Mouse (Mus musculus) stomach, embryonic 14.5 days (tissue): ENCODE results near the gene Tubd1. TPM values are rescaled to one million over a fixed set of nuclear protein-coding genes. Genes with fewer than 3 reads are reported as not detected.
A peak's percentile ranks its signal among the peaks of the same experiment; 100 is the strongest.

ENCODE experiments used
- ATAC-seq: fragments of 200-750 bp; cut with Nextera tagmentation; 2 replicates; pipeline ENCODE4 v1.8.0; 2017; ENCODE audit warnings: low read depth, moderate TSS enrichment; ENCODE audit not compliant: insufficient number of reproducible peaks, insufficient read depth, low FRiP score
- H3K27ac ChIP-seq: fragments of 300-500 bp; sonication (generic); 2 replicates; pipeline ENCODE4 v1.5.1; 2014; ENCODE audit warnings: mild to moderate bottlenecking, low read length, moderate library complexity, mixed read lengths
- H3K27me3 ChIP-seq: fragments of 300-500 bp; sonication (generic); 2 replicates; pipeline ENCODE4 v1.6.1; 2014; ENCODE audit warnings: low read length, control low read depth, mixed read lengths; ENCODE audit not compliant: control insufficient read depth, insufficient read depth
- H3K36me3 ChIP-seq: fragments of 300-500 bp; sonication (generic); 2 replicates; pipeline ENCODE4 v1.6.1; 2014; ENCODE audit warnings: mild to moderate bottlenecking, control low read depth, low read length, moderate library complexity, mixed read lengths; ENCODE audit not compliant: control insufficient read depth, insufficient read depth
- H3K4me1 ChIP-seq: fragments of 300-500 bp; sonication (generic); 2 replicates; pipeline ENCODE4 v1.6.1; 2014; ENCODE audit warnings: low read length, control low read depth, mixed read lengths; ENCODE audit not compliant: control insufficient read depth, insufficient read depth
- H3K4me2 ChIP-seq: fragments of 300-500 bp; sonication (generic); replicated peaks from 2 replicates; pipeline ENCODE4 v1.6.1; 2014; ENCODE audit warnings: low read depth, low read length, control low read depth
- H3K4me3 ChIP-seq: fragments of 300-500 bp; sonication (generic); 2 replicates; pipeline ENCODE4 v1.5.1; 2014; ENCODE audit warnings: low read depth, low read length, control low read depth
- H3K9ac ChIP-seq: fragments of 300-500 bp; sonication (generic); replicated peaks from 2 replicates; pipeline ENCODE4 v1.6.1; 2014; ENCODE audit warnings: low read depth, mild to moderate bottlenecking, control low read depth, low read length, moderate library complexity, mixed read lengths
- H3K9me3 ChIP-seq: fragments of 300-500 bp; sonication (generic); 2 replicates; pipeline ENCODE4 v1.6.1; 2016; ENCODE audit warnings: low read depth, low read length, control low read depth; ENCODE audit not compliant: control insufficient read depth
- WGBS: fragments of 180-500 bp; shearing (Covaris S2); extraction: QIAGEN DNeasy Blood & Tissue Kit; methylation state at CpG from one replicate; pipeline ENCODE4 v1.1.7; 2014; 5-methylcytosine and 5-hydroxymethylcytosine counted together
- polyA plus RNA-seq: library from polyadenylated mRNA; unstranded; fragments of >200 nt; fragmentation: Nextera tagmentation; extraction: Ambion mirVana; gene quantifications from 2 replicates; pipeline ENCODE4 v1.2.1, GENCODE M21; 2014

Gene Tubd1
- polyA plus RNA-seq, 1 experiment from 2014 or later: 9.9 TPM

DNA sequence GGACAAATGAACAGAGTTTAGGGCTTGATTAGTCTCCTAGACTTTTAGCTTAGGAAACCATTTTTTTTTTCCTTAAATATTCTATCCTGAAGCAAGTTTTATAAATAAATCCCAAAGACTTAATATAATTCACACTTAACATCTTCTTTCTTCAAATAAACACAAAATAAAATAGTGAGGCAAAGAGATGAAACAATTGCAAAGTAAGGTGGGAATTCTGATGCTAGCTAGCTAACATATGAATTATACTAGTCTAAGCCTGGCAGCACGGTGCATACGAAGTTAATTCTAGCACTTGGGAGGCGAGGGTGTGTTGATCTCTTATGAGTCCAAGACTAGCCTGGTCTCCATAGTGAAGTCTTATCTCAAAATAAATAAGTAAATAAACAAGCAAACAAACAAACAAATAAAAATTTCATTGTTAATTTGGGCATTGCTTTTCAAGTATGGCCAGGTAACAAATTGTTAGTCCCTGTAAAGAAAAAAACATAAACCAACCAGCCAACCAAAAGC is 38.6 kb downstream of the Tubd1 start:
- H3K4me3 ChIP-seq: no peak overlapping the region
- H3K4me2 ChIP-seq: no peak overlapping the region
- H3K27me3 ChIP-seq: no peaks in the 10 kb centered on the region
- WGBS: 85% methylated on average over 3 of the region's 3 CpGs
- no peaks in the 10 kb centered on the region for H3K36me3 ChIP-seq
- no peak overlapping the region for H3K27ac ChIP-seq
- ATAC-seq: no peak
- H3K9ac ChIP-seq: no peak overlapping the region
- peaks cover 29% of the 10 kb centered on the region for H3K4me1 ChIP-seq
- H3K9me3 ChIP-seq: no peaks in the 10 kb centered on the region

DNA sequence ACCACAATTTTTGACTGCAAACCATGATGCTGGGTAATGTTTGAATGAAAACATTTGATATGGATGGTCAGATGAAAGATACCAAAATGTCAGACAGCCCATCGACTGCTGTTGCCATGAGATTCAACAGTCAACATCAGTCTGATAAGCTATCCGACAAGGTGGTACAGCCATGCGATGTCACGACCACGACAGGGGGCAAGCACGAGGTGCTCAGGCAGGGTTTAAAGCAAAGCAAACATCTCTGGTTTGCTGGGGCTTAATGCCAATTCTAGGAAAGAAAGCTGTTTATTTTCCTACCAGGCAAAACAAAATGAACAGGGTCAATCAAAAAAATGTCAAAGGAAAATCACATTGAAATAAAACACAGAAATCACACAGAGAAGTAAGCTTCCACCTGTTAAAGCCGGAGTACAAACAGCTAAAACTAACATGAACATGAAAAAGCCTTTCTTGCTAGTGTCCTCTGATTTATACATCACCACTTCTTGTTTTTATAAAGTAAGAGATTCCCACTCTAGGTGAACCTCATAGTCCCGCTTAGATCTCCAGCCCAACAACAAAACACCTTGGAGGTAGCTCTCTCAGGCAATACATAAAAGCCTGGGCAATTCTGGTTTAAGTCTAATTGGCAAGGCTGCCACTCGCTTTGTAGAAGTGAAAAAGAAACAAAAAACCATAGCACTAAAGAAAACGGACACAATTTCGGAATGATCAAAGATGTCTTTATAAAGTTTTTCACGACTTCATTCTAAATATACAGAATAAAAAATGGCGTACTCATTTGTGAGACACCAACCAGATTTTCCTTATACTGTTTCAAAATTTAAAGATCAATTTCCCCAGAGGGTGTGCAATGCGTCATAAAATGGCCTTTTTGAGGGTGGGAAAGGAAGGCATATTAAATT is 39.5 kb downstream of the Tubd1 start:
- H3K9ac ChIP-seq: peak overlapping the region; percentile 80; the same call in 1 of the 2 replicates
- H3K27me3 ChIP-seq: no peaks in the 10 kb centered on the region
- 73% methylated on average over 14 of the region's 14 CpGs for WGBS
- peak overlapping the region; percentile 49 for H3K4me3 ChIP-seq
- no peaks in the 10 kb centered on the region for H3K9me3 ChIP-seq
- H3K4me1 ChIP-seq: peaks cover 22% of the 10 kb centered on the region
- ATAC-seq: no peak
- peak overlapping the region; percentile 59 for H3K4me2 ChIP-seq
- H3K36me3 ChIP-seq: no peaks in the 10 kb centered on the region
- H3K27ac ChIP-seq: peak overlapping the region; percentile 98; the same call in 1 of the 2 replicates

DNA sequence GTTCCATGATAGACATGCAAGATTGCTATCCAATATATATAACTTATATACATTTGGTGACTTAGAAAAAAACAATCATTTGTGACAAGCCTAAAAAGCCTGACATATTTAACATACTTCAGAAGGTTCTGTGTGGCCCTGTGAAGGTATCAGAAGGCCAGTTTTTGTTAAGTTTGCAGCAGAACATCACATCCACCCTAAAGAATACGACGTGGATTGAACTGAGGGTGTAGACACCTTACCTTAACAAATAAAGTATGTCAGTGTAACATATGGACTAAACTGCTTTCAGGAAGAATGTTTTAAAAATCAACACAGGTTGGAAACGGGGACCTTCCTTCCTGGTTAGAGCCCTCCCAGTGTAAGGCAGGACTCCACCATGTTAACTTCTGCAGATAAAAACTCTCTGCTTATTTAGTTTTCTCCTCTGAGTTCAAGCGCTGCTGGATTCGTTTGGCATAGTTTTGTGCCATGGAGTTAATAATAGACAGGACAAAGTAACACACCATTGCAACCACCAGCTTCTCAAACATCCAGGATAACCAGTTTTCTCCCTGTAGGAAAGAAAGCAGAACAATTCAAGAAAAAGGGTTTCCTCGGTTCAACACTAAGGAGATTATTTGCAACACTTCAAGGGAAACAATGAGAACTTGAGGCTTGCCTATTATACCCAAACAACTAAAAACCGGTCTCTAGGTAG is 40.3 kb downstream of the Tubd1 start:
- peak overlapping the region; percentile 59 for H3K4me2 ChIP-seq
- H3K4me3 ChIP-seq: peak overlapping the region; percentile 49
- ATAC-seq: no peak
- H3K9me3 ChIP-seq: no peaks in the 10 kb centered on the region
- H3K27me3 ChIP-seq: no peaks in the 10 kb centered on the region
- peak overlapping the region; percentile 80 for H3K9ac ChIP-seq
- no peaks in the 10 kb centered on the region for H3K36me3 ChIP-seq
- peaks cover 14% of the 10 kb centered on the region for H3K4me1 ChIP-seq
- H3K27ac ChIP-seq: peak overlapping the region; percentile 98
- WGBS: 63% methylated on average over 7 of the region's 7 CpGs

DNA sequence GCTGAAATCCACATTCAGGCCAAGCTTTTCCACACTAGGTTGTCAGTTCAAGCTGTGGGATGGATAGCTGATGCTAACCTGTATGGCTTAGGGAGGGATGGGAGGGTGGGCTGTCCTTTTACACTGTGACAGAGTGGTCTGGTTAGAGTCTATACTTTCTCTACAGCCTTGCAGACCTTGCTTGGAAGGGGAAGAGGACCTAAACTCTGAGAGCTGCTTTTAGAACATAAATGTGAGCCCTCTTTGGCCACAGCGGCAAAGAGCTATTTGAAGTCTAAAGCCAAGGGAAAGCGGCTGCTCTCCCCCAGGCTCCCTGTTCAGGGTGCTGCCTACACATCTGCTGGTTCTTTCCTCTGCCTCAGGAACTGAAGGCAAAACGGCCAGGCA is 40.8 kb downstream of the Tubd1 start:
- H3K4me3 ChIP-seq: peak overlapping the region; percentile 49
- no peaks in the 10 kb centered on the region for H3K36me3 ChIP-seq
- WGBS: 32% methylated on average over 3 of the region's 3 CpGs
- no peaks in the 10 kb centered on the region for H3K9me3 ChIP-seq
- peak overlapping the region; percentile 59 for H3K4me2 ChIP-seq
- H3K9ac ChIP-seq: peak overlapping the region; percentile 80
- no peaks in the 10 kb centered on the region for H3K27me3 ChIP-seq
- H3K4me1 ChIP-seq: peaks cover 10% of the 10 kb centered on the region; the same call in 1 of the 2 replicates
- ATAC-seq: no peak
- peak overlapping the region; percentile 98 for H3K27ac ChIP-seq

DNA sequence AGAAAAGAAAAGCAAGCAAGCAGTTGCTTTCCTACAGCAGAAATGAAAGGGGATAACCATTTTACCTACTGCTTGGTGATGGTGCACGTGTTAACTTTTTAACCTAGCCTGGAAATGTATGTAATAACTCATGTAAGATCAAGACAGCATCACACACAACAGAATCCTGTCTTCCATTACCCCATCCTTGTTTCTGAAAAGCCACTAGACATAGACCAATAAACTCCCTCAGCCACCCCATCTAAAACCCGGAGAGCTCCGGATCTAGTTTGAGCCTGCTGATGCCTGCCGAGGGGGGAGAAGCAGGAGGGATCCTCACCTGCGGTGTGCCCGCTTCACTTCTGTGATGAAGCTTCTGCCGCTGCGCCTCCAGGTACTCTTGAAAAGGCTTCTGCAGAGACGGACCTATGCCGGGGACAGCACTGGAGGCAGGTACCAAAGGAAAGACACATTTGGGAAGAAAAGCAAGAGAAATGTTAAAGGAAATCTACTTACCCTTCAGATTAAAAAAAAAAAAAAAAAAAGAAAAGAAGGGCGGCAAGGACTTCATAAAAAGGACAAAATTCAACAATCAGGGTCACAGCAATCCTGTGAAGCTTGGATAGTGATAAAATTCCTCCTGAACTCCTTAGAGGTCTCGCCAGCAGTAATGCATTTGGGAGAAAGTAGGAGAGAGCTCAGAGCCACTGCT is 41.5 kb downstream of the Tubd1 start:
- Histone ChIP-seq H3K4me3 (peak overlapping the region; percentile 49), H3K9me3 (no peaks in the 10 kb centered on the region), H3K27me3 (no peaks in the 10 kb centered on the region), H3K27ac (peak overlapping the region; percentile 98), H3K4me1 (peaks cover 10% of the 10 kb centered on the region; the same call in 1 of the 2 replicates), H3K36me3 (no peaks in the 10 kb centered on the region), H3K9ac (peak overlapping the region; percentile 80), H3K4me2 (peak overlapping the region; percentile 59)
- no peak for ATAC-seq
- 7% methylated on average over 12 of the region's 12 CpGs for WGBS

DNA sequence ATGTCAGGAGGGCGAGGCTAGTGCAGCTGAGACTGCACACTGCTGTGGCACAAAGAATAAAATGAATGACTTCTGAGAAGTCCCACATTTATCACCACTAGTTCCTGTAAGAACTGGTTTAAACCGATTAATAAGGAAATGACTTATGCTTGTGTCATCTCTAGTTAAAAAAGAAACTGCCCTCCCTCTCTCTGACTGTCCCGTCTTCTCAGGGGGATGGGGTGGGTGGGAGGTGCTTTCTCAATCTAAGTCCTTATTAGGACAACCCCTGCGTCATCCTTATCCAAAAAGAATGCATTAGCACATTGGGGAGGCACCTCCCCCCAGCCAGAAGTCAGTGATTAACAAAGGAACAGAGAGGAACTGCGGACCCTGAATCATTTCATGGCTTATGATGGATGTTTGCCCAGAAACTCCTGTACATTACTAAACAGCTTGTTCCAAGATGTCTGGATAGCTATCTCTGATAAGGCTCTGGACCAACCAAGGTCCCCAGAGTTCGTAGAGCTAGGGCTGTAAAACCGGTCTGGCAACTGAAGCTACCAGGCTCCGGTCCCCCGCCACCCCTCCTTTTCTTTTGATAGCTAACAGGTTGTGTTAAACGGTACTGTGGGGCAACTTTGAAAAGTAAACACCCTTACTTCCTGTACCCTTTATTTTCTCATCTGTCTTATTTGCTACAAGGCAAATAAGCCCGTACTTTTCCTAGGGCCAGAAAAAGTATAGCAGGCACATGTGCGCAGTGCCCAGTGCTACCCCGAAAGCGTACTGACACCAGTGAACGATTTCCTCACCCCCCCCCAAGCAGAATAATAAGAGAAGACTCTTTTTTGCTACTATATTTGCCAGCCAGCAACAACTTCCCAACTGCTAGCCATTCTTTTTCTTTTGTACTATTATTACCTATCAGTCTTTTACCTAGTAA is 42.3 kb downstream of the Tubd1 start:
- no peaks in the 10 kb centered on the region for H3K27me3 ChIP-seq
- no peaks in the 10 kb centered on the region for H3K9me3 ChIP-seq
- peak overlapping the region; percentile 49 for H3K4me3 ChIP-seq
- peak overlapping the region; percentile 59 for H3K4me2 ChIP-seq
- peak overlapping the region; percentile 98 for H3K27ac ChIP-seq
- H3K9ac ChIP-seq: peak overlapping the region; percentile 80
- 4% methylated on average over 15 of the region's 15 CpGs for WGBS
- H3K4me1 ChIP-seq: peaks cover 10% of the 10 kb centered on the region; the same call in 1 of the 2 replicates
- no peaks in the 10 kb centered on the region for H3K36me3 ChIP-seq
- peak; percentile 90 for ATAC-seq

DNA sequence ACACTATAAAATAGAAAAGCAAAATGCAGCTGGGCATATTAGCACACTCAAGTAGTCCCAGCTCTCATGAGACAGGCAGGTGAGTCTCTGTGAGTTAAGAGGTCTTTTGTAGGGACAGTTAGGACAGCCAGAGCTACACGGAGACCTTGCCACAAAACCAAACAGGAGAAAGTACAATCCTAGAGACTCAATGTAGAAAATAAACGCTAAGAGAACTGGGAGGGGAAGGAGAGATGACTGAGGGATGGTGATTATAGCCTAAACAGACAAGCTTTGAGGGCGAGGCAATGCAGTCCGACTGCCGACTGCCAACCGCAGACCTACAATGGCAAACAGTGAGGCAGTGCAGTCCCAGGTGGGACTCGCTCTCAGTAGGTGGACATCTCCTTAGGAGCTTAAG is 43.0 kb downstream of the Tubd1 start:
- Histone ChIP-seq H3K9ac (no peak overlapping the region), H3K4me2 (peak overlapping the region; percentile 59), H3K27ac (peak overlapping the region; percentile 98), H3K4me3 (no peak overlapping the region), H3K9me3 (no peaks in the 10 kb centered on the region), H3K27me3 (no peaks in the 10 kb centered on the region), H3K4me1 (peaks cover 10% of the 10 kb centered on the region; the same call in 1 of the 2 replicates), H3K36me3 (no peaks in the 10 kb centered on the region)
- ATAC-seq: no peak
- 22% methylated on average over 7 of the region's 7 CpGs for WGBS
